Mouse (Mus musculus) olfactory bulb, adult 2 months (tissue): ENCODE data around the gene Trim75.

Experiments used
- CTCF ChIP-seq: fragments of 200-500 bp; IDR thresholded peaks from 2 replicates; pipeline ENCODE4 v1.5.1; 2012; ENCODE audit warnings: low read depth, mild to moderate bottlenecking, low read length, moderate library complexity; ENCODE audit not compliant: insufficient read depth
- POLR2A ChIP-seq: fragments of 200-500 bp; IDR thresholded peaks from 2 replicates; pipeline ENCODE4 v1.6.1; 2012; ENCODE audit warnings: mild to moderate bottlenecking, low read depth, low read length, moderate library complexity; ENCODE audit not compliant: insufficient read depth

GRCm38 (mm10) chr8:64948371-64948770 lies 39.3 kb downstream of the Trim75 start:
- TF ChIP-seq POLR2A (no peak), CTCF (no peak)
